Mouse (Mus musculus) lung, adult 10 weeks (tissue): Measurements from ENCODE around the gene Gja10. TPM values are rescaled to one million over a fixed set of nuclear protein-coding genes. Genes with fewer than 3 reads are reported as not detected.

Source experiments
- polyA plus RNA-seq: library from polyadenylated mRNA; stranded (reverse); fragments of 350-450 nt; fragmentation: Illumina TruSeq; extraction: RNeasy Lipid Tissue Mini Kit (QIAGEN cat#74804); gene quantifications from one replicate; pipeline ENCODE4 v1.2.3, GENCODE M21; 2014; ENCODE audit warnings: low read depth, low replicate concordance; ENCODE audit not compliant: insufficient read depth

The Gja10 gene
- polyA plus RNA-seq, result not detected

GRCm38 (mm10) chr4:32602660-32603059 lies at the start of gene Gja10:
TSS of gene Gja10 (minus strand) at chr4:32602760.

GRCm38 (mm10) chr4:32615034-32615881 lies 12.7 kb upstream of the Gja10 start, which contains the start of gene Casp8ap2:
TSS of gene Casp8ap2 (plus strand) at chr4:32615451.

Other genes starting within 250 kb of the Gja10 start
- gene Casp8ap2, start 12.7 kb upstream of the Gja10 start, polyA plus RNA-seq, result 3.5 TPM
- 6.1 TPM for gene Mdn1, start 54.4 kb upstream of the Gja10 start, polyA plus RNA-seq
- gene Lyrm2, start 197.5 kb upstream of the Gja10 start, polyA plus RNA-seq, result 53.3 TPM